Mouse (Mus musculus) left cerebral cortex, postnatal 4 days (tissue): ENCODE measurements at regions not wholly inside any gene's neighbourhood (a gene's known extent, or its start where the extent isn't known, plus 50 kb on each side); places are given as distances from the start of the nearest gene placed in this dataset.
"Not testable (repeated sequence)": the region's sequence is repeated elsewhere in the genome, so short reads cannot be mapped to it uniquely, and the experiment has no call there.

Experiments
- DNase-seq: peaks from one replicate; pipeline ENCODE4 v3.0.0-alpha.2; 2022
- intact Hi-C: fragments of 180-260 bp; cut with DNase I; formaldehyde crosslinking; loops from one replicate; pipeline ENCODE4 v1.15.1; 2025

DNA sequence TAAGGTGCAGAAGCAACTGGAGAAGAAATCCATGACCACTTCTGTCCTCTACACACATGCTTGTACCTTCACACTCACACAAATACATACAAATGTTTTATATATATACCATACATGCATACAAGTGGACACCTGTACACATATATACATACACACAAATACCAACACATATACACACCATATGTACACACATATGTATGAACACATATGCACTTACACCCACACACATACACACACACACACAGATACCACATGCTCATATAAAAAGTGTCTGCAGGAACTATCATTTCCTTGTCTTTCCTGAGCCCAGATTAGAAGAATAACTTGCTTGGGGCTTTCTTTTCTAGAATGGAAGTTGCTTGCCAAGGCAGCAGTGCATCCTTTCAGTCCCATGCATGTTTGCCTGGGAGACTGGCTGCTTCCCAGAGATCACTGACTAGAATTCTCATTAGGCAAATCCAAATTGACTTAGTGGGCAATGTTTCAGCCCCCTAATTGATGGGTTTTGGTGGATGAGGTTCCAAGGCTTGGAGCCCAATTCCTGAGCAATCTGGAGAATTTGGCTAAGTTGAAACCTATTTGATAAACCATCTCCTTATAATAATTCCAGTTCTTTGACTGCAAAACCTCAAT is 169.2 kb upstream of the Hddc2 start:
- peak; percentile 25 for DNase-seq
- intact Hi-C loops = no loop called here

DNA sequence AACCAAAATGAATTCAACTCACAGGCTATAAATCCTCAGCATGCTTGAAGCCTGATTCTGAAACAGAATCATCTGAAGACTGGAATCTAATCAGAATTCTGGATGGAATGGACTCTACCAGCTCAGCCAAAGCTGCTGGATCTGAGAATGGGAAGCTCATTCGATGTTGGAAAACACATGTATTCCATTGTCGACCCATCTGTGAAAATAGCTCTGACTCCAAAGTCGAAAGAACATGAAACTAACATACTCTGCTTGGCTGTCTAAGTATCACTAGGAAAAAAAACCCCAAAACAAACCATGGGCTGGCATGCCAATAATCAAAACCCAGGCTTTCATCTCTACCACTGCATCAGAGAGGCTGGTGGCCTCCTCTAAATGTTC is 168.7 kb upstream of the Hddc2 start:
- intact Hi-C loops = no loop called here
- DNase-seq = no peak

- intact Hi-C loops = no loop called here
- peak; percentile 81 for DNase-seq
Observed at GRCm38 (mm10) chr10:31173169-31173686, 140.0 kb upstream of the Hddc2 start.

GRCm38 (mm10) chr10:31189577-31189976 is 123.6 kb upstream of the Hddc2 start:
- intact Hi-C loops = no loop called here
- DNase-seq = no peak

DNA sequence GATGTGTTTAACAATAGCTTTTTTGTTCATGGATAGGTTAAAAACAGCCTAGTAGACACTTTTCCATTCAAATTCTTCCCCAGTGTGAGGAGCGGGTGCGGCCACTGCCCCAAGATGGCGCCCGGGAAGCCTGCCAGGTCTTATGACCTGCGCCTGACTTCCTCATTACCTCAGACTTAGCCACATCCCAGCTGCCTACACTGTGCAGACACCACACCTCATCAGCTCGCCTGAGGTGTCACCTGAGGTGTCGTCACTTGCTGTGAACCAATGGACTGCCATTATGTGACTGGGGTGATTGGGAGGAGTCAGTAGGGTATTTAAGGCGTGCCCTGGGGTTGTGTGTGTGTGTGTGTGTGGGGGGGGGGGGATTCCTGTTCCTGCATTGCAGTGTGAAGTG is 101.0 kb upstream of the Hddc2 start:
- intact Hi-C loops, DNase-seq: not testable (repeated sequence)

DNA sequence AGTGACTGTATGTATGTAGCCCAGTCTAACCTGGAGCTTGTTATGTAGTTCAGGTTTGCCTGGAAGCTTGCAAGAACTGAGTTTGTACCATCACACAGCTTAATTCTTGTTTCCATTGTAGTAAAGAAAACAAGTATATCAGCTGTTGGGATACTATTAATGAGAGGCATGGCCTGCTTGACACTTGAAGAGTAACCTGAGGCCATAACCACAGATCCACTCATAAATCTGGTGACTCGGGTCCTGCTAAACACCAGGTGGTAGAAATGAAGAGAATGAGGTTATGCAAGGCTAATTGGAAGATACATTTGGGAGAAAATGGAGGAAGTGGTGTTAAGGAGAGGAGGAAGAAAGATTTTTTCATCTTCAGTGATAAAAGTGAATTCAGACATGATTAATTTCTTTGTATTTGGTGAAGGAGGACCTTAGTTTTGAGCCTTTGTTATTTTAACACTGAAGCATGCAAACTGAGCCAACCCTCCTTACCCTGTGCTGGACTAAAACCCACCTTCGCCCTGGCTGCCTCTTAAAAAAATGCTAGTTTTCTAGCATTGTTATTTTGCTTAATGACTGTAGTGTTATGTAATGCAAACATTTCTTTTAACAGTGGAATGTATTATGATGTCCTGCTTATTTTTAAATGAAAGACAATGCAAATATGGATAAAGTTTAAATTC is 100.3 kb upstream of the Hddc2 start:
- intact Hi-C loops = no loop called here
- DNase-seq = no peak

DNA sequence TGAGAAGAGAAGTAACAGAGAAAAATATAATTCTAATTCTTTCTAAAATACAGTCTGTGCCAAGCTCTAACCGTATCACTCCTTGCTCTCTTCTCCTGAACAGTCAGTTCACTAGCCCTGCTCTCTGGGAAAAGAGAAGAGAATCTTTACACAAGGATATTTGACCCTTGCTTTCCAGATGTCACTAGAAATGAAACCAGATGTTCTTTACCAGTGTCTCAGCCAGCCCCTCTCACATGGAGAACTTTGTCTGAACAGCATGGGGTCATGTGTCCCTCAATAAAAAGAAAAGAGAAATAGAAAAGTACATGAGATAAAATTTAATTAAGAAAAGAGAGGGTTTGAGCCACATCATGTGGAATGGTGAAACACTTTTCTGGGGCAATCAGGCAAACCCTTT is 91.3 kb upstream of the Hddc2 start:
- no peak for DNase-seq
- intact Hi-C loops = no loop called here

DNA sequence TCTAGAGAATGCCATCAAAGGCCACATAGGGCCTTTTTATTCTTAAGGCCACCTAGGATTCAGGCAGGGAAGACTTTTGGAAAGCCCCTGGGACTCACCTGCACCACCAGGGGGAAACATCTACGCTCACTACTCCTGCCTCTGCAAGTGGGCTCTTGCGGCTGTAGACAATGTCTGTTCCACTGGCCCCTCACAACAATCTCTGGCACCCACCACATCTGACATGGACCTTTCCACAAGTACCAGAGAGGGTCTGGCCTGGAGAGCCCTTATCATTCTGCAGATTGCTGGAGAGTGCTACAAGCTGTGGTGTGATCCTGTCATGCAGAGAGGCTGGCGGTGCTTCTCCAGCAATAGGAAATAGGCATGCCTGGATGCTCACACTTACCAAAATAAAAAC is 84.1 kb upstream of the Hddc2 start:
- intact Hi-C loops = no loop called here
- no peak for DNase-seq

DNA sequence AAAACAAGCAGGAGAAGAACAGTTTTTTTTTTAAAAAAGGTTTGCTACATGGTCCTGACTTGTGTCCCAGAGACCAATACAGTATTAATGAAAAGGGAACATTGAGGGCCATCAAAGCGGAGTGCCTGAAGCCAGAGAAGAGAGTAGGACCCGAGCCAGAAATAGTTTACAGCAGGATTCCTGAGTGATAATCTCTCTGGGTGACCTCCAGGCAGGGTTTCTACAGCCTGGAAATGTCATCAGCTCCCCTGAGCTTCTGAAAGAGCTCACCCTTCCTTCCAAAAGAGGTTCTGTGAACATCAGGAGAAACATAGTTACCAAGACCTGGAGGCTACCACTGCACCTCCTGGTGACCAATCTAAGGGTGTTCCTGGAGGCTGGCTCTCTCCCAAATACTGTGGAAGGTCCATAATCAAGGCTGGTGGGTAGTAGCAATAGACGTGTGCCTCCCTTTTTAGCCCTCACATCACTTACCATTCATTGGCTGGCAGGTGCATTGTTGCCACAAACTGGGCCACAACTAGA is 70.7 kb upstream of the Hddc2 start:
- no peak for DNase-seq
- intact Hi-C loops = no loop called here

GRCm38 (mm10) chr10:31252584-31253381 is 60.4 kb upstream of the Hddc2 start:
- peak; percentile 5 for DNase-seq
- intact Hi-C loops = no loop called here

DNA sequence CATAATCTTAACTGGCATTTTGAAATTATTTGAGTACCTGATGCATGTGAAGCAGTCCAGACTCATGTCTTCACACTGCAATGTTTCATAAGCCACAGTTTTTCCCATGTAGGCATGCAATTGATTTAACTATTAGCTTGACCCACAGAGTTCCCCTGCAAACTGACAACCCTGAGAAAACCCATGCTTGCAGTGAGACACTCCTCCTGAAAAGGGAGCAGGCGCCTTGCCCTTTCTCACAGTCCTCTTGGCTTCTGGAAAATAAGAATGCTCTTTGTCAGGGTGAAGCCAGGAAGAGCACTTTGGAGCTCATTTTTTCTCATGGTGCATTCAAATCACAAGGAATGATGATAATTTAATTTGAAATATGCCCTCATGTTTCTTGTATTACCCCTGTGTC is 56.2 kb upstream of the Hddc2 start:
- no peak for DNase-seq
- intact Hi-C loops = no loop called here

DNA sequence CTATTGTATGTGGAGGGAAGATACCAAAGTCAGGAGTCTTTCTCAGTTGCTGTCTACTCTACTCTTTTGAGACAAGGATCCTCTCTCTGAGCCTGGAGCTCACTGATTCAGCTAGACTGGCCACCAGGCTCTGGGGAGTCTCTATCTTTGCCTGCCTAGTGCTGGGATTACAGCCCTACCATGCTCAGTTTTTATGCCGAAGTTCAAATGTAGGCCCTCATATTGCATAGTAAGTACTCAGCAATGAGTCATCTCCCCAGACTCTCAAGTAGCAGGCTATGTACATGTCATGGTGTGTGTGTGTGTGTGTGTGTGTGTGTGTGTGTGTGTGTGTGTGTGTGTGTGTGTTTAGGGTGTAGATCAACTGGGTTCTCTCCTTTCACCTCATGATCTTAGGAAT is 55.6 kb upstream of the Hddc2 start:
- intact Hi-C loops = no loop called here
- no peak for DNase-seq

DNA sequence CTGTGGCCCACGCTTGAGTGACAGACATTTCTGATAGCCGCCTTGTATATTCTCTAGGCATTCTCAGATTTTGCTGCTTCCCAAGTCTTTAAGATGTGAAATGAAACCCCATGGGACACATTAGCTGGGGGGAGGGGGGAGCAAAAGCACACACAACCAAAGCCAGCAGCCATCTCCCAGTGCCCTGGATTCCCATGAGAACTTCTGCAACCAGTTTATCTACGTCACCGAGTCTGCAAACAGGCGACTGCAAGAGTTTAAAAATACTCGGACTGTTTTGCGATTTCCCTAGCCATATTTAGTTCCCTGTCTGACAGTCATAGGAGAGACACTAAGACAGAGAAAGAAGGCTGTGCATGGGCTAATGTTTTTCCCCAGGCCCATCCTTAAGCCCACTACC is 52.3 kb upstream of the Hddc2 start:
- no peak for DNase-seq
- intact Hi-C loops = no loop called here
